9 mouse cellular contexts compared by ENCODE assay signal in genomic region chr5:125203759-125204158, GRCm38 (mm10). TPM values are rescaled to one million over a fixed set of nuclear protein-coding genes. Genes with fewer than 3 reads are reported as not detected.
DNase-seq lines count a peak whose midpoint lies in the region; ATAC-seq and TF ChIP-seq lines count a peak whose summit lies in the region.
"Had no signal": no experiment of that assay in that cellular context is flagged by ENCODE, and none has a peak within 500 bp of the region (broad histone marks: within the 10 kb centered on the region; RNA-seq: fewer than 3 reads in every experiment).

No protein-coding gene starts in this region.

- H3K27me3 ChIP-seq in midbrain, embryonic 13.5 days = no peaks in the 10 kb centered on the region
- no peaks in the 10 kb centered on the region for H3K27me3 ChIP-seq in stomach, postnatal 0 days (ENCODE audit: control insufficient read depth, insufficient read depth, low read length)
- H3K27me3 ChIP-seq: embryonic facial prominence, embryonic 15.5 days had no signal

- no peak for TF ChIP-seq CTCF in stomach, postnatal 0 days (IDR thresholded peaks at IDR 0.05; ENCODE audit: low read depth)

- 51% methylated on average over 11 of the region's 11 CpGs for WGBS in midbrain, embryonic 13.5 days
- WGBS in stomach, postnatal 0 days = 62% methylated on average over 11 of the region's 11 CpGs

- H3K4me1 ChIP-seq in midbrain, embryonic 13.5 days (replicated peaks) = peaks cover 24% of the 10 kb centered on the region
- H3K4me1 ChIP-seq in stomach, postnatal 0 days (replicated peaks; ENCODE audit: control insufficient read depth, insufficient read depth) = no peaks in the 10 kb centered on the region; the same call in 1 of the 2 replicates

- intact Hi-C loops in gastrocnemius, postnatal 14 days (cut with DNase I; ENCODE audit: low total_unique reads) = loop anchor here (10.0 kb wide), 1 partner anchor 61 kb away; no protein-coding TSS in a partner anchor
- intact Hi-C loops in gastrocnemius, postnatal 36 days (cut with DNase I) = no loop called here
- intact Hi-C loops in heart, postnatal 10 days (cut with DNase I) = loop anchor here (2.0 to 5.0 kb wide), 2 partner anchors 25 to 64 kb away; partner anchors contain the start of gene Ncor2

- H3K27ac ChIP-seq in midbrain, embryonic 13.5 days = peak overlapping the region; percentile 74
- H3K27ac ChIP-seq in stomach, postnatal 0 days (replicated peaks) = no peak overlapping the region
- H3K27ac ChIP-seq: embryonic facial prominence, embryonic 15.5 days had no signal

- H3K4me2 ChIP-seq in midbrain, embryonic 13.5 days (replicated peaks) = no peak overlapping the region
- no peak overlapping the region for H3K4me2 ChIP-seq in stomach, postnatal 0 days (replicated peaks; ENCODE audit: low read depth)
- H3K4me2 ChIP-seq: embryonic facial prominence, embryonic 15.5 days had no signal

- H3K9me3 ChIP-seq in midbrain, embryonic 13.5 days = no peaks in the 10 kb centered on the region
- no peaks in the 10 kb centered on the region for H3K9me3 ChIP-seq in stomach, postnatal 0 days (ENCODE audit: control insufficient read depth, low read length)
- H3K9me3 ChIP-seq: embryonic facial prominence, embryonic 15.5 days had no signal

- no peak overlapping the region for H3K9ac ChIP-seq in midbrain, embryonic 13.5 days (replicated peaks)
- H3K9ac ChIP-seq in stomach, postnatal 0 days (ENCODE audit: low read length) = no peak overlapping the region
- H3K9ac ChIP-seq: embryonic facial prominence, embryonic 15.5 days had no signal

- H3K4me3 ChIP-seq in midbrain, embryonic 13.5 days (replicated peaks) = no peak overlapping the region
- no peak overlapping the region for H3K4me3 ChIP-seq in stomach, postnatal 0 days (ENCODE audit: low read depth, low read length)
- H3K4me3 ChIP-seq: embryonic facial prominence, embryonic 15.5 days had no signal

- ATAC-seq in midbrain, embryonic 13.5 days = no peak
- no peak for ATAC-seq in stomach, postnatal 0 days (ENCODE audit: low FRiP score, low TSS enrichment)

- no peak for TF ChIP-seq EP300 in stomach, postnatal 0 days (optimal IDR thresholded peaks at IDR 0.05)

- DNase-seq in gastrocnemius, postnatal 14 days = peak; percentile 50
- no peak for DNase-seq in gastrocnemius, postnatal 36 days
- DNase-seq in adrenal gland, postnatal 36 days = peak; percentile 80 to 86
- DNase-seq in heart, postnatal 10 days = peak; percentile 72 to 76
- no peak for DNase-seq in yolk sac, embryonic 10.5 days (ENCODE audit: low spot score)
- DNase-seq in stomach, postnatal 0 days (ENCODE audit: low spot score) = no peak
- no peak for DNase-seq in kidney, postnatal 14 days

- H3K36me3 ChIP-seq in midbrain, embryonic 13.5 days = no peaks in the 10 kb centered on the region
- H3K36me3 ChIP-seq in stomach, postnatal 0 days (ENCODE audit: control insufficient read depth, insufficient read depth, low read length) = no peaks in the 10 kb centered on the region
- H3K36me3 ChIP-seq: embryonic facial prominence, embryonic 15.5 days had no signal

RNA-seq across cellular contexts. Expression of gene Ncor2, which starts 24.7 kb away (rescaled TPM):
- 10 to 100 TPM; 85.9 to 97.7 TPM for total RNA-seq in gastrocnemius, postnatal 14 days (2021)
- 100 to 1,000 TPM; 102 to 112 TPM for total RNA-seq in gastrocnemius, postnatal 36 days (2021)
- 100 to 1,000 TPM; 217 to 310 TPM for total RNA-seq in adrenal gland, postnatal 36 days (2021)
- total RNA-seq in heart, postnatal 10 days (2021) = 100 to 1,000 TPM; 112 to 125 TPM
- 20.2 and 22.6 TPM in 2 replicates for polyA plus RNA-seq in midbrain, embryonic 13.5 days (2015; fragmentation: Nextera tagmentation; extraction: Ambion mirVana)
- 11.1 and 12.1 TPM in 2 replicates for polyA plus RNA-seq in stomach, postnatal 0 days (2015; fragmentation: Nextera tagmentation; extraction: Ambion mirVana)

Comparison
In these comparisons a context has a peak if more than half of its experiments do, and no peak if none do; other contexts are left out.
1. DNase-seq: peak in gastrocnemius, postnatal 14 days (single experiment), adrenal gland, postnatal 36 days (2 of 2) and heart, postnatal 10 days (2 of 2); none in gastrocnemius, postnatal 36 days (0 of 2), yolk sac, embryonic 10.5 days (single experiment), stomach, postnatal 0 days (single experiment) and kidney, postnatal 14 days (single experiment).